Mouse (Mus musculus) embryonic facial prominence, embryonic 12.5 days (tissue): ENCODE data around the gene Otogl. TPM values are rescaled to one million over a fixed set of nuclear protein-coding genes. Genes with fewer than 3 reads are reported as not detected.

Experiments used
- ATAC-seq: fragments of 200-750 bp; cut with Nextera tagmentation; 2 replicates; pipeline ENCODE4 v1.8.0; 2017; ENCODE audit not compliant: insufficient number of reproducible peaks, insufficient read depth, low FRiP score, low TSS enrichment
- H3K27ac ChIP-seq: fragments of 300-500 bp; sonication (generic); 2 replicates; pipeline ENCODE4 v1.5.1; 2016; ENCODE audit warnings: mild to moderate bottlenecking
- H3K27me3 ChIP-seq: fragments of 300-500 bp; sonication (generic); 2 replicates; pipeline ENCODE4 v1.6.1; 2016; ENCODE audit warnings: mild to moderate bottlenecking, moderate library complexity
- H3K36me3 ChIP-seq: fragments of 300-500 bp; sonication (generic); 2 replicates; pipeline ENCODE4 v1.6.1; 2016; ENCODE audit warnings: mild to moderate bottlenecking
- H3K4me1 ChIP-seq: fragments of 300-500 bp; sonication (generic); 2 replicates; pipeline ENCODE4 v1.6.1; 2016
- H3K4me2 ChIP-seq: fragments of 300-500 bp; sonication (generic); replicated peaks from 2 replicates; pipeline ENCODE4 v1.6.1; 2016; ENCODE audit warnings: mild to moderate bottlenecking, moderate library complexity
- H3K4me3 ChIP-seq: fragments of 300-500 bp; sonication (generic); 2 replicates; pipeline ENCODE4 v1.5.1; 2016; ENCODE audit warnings: mild to moderate bottlenecking
- H3K9ac ChIP-seq: fragments of 300-500 bp; sonication (generic); 2 replicates; pipeline ENCODE4 v1.6.1; 2016; ENCODE audit warnings: mild to moderate bottlenecking, moderate library complexity
- H3K9me3 ChIP-seq: fragments of 300-500 bp; sonication (generic); 2 replicates; pipeline ENCODE4 v1.6.1; 2016; ENCODE audit warnings: mild to moderate bottlenecking, moderate library complexity
- WGBS: fragments of 180-500 bp; shearing (Covaris S2); methylation state at CpG from one replicate; pipeline ENCODE4 v1.1.7; 2016; 5-methylcytosine and 5-hydroxymethylcytosine counted together
- polyA plus RNA-seq: library from polyadenylated mRNA; unstranded; fragments of >200 nt; fragmentation: Nextera tagmentation; extraction: Ambion mirVana; gene quantifications from 2 replicates; pipeline ENCODE4 v1.2.1, GENCODE M21; 2016

The Otogl gene
- polyA plus RNA-seq, 1 experiment from 2014 or later, result 0.24 TPM

DNA sequence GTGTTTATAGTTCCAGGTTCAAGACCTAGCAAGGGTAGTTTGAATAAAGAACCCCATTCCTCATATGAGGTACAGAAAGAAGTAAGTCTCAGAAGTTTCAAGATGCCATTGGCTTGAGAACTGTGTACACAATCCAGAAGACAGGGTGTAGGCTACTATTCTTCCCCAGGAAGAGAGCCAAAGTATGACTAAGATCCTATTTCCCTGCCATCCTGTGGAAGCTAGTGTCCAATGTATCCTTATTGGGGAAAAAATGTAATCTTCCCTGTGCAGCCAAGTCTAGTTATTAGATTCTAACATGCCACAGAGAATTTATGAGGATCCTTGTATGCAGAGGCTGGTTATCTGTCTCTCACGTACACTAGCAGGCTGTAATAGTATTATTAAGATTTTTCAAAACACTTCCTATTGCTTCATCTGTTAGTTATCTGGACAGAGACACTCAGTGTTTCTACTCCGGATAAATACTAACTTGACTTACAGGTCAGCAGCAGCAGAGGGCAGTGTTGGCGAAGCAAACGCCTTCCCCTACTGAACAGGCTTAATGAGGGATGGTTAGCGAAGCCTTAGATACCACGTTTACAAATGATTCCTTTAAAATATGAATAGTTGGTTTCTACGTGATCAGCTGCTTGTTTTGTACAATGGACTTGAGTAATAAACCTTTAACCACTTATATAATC lies 112.1 kb downstream of the Otogl start:
- H3K27me3 ChIP-seq, result no peaks in the 10 kb centered on the region
- no peak overlapping the region for H3K27ac ChIP-seq
- no peaks in the 10 kb centered on the region for H3K36me3 ChIP-seq
- H3K4me3 ChIP-seq, result no peak overlapping the region
- 10% methylated on average over 7 of the region's 7 CpGs for WGBS
- H3K4me2 ChIP-seq, result no peak overlapping the region
- H3K4me1 ChIP-seq, result no peaks in the 10 kb centered on the region
- no peak for ATAC-seq
- no peak overlapping the region for H3K9ac ChIP-seq
- no peaks in the 10 kb centered on the region for H3K9me3 ChIP-seq

DNA sequence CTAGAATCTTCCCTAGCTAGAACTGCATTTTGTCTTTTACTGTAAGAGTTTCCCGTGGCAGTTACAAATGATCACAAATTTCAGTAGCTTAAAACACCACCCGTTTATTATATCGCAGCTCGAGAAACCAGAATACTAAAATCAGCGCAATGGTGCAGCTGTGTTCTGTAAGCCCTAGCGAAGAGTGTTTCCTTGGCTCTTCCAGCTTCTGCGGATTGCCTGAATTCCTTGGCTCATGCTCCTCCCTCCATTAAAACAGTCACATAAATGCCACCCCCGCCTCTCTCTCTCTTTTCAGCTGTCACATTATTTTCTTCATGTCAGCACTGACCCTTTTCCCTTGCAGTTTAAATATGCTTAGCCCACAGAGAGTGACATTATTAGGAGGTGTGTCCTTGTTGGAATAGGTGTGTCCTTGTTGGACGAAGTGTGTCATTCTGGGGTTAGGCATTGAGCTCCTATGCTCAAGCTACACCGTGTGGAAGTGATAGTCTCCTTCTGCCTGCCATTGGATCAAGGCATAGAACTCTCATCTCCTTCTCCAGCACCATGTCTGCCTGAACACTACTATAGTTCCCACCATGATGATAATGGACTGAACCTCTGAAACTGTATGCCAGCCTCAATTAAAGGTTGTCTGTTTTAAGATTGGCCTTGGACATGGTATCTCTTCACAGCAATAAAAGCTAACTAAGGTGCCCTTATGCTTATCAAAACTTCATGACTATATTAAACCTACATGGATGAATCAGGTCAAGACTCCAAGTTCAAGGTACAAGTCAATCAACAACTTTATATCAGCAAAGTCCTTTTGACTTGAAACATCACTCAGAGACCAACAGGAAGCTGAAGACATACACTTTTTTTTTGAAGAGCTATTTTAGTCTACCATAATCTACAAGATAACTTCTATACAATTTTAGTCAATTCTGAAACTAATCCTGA lies 116.8 kb downstream of the Otogl start:
- 85% methylated on average over 10 of the region's 10 CpGs for WGBS
- no peaks in the 10 kb centered on the region for H3K4me1 ChIP-seq
- no peak overlapping the region for H3K4me2 ChIP-seq
- ATAC-seq, result no peak
- H3K4me3 ChIP-seq, result no peak overlapping the region
- H3K36me3 ChIP-seq, result no peaks in the 10 kb centered on the region
- no peaks in the 10 kb centered on the region for H3K27me3 ChIP-seq
- no peaks in the 10 kb centered on the region for H3K9me3 ChIP-seq
- H3K27ac ChIP-seq, result no peak overlapping the region
- H3K9ac ChIP-seq, result no peak overlapping the region

DNA sequence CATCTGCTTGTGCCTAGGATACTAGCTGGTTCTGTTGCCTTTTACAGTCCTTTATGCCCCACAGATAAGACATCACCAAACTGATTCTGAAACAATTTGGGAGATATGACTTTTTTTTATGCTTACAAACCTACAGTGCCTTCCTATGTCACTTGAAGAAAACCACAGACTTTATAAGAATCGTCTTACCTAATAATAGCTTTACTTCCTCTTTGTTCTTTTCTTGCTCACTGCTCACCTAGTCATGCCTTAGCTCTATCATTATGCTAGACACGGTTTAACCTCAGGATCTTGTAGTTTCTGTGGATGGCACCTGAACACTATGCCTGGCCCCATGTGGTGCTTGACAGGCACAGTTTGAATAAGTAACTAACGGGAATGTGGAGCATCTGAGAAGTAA lies 119.4 kb downstream of the Otogl start:
- ATAC-seq, result no peak
- H3K36me3 ChIP-seq, result no peaks in the 10 kb centered on the region

DNA sequence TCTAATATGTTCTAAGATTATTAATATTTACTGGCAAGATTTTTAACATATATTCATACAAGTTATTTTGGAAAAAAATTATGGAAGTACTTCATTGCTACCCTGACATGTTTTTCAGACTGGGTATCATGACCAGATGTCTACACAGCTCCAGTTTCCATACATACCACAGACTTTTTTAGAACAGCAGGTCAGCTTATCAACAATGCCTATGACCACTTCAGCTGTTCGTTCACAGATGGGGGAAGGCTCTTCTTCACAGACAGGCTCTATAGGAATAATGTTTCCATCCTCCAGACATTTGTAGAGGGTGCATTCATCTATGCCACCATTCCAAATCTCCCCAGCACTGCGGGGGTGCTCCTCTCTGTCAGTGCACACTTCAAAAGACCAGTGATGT lies 132.4 kb downstream of the Otogl start:
- no peaks in the 10 kb centered on the region for H3K36me3 ChIP-seq
- no peaks in the 10 kb centered on the region for H3K9me3 ChIP-seq
- no peak overlapping the region for H3K4me3 ChIP-seq
- 80% methylated on average over 2 of the region's 2 CpGs for WGBS
- no peak overlapping the region for H3K4me2 ChIP-seq
- H3K27me3 ChIP-seq, result no peaks in the 10 kb centered on the region
- H3K4me1 ChIP-seq, result no peaks in the 10 kb centered on the region
- H3K9ac ChIP-seq, result no peak overlapping the region
- no peak for ATAC-seq
- H3K27ac ChIP-seq, result no peak overlapping the region

More for the DNA sequence above, 119.4 kb downstream of the Otogl start:
- H3K9ac ChIP-seq, result no peak overlapping the region
- no peak overlapping the region for H3K4me2 ChIP-seq
- no peaks in the 10 kb centered on the region for H3K9me3 ChIP-seq
- WGBS, result 80% methylated on average over 3 of the region's 3 CpGs
- no peak overlapping the region for H3K4me3 ChIP-seq
- H3K27me3 ChIP-seq, result no peaks in the 10 kb centered on the region
- no peaks in the 10 kb centered on the region for H3K4me1 ChIP-seq
- H3K27ac ChIP-seq, result no peak overlapping the region

DNA sequence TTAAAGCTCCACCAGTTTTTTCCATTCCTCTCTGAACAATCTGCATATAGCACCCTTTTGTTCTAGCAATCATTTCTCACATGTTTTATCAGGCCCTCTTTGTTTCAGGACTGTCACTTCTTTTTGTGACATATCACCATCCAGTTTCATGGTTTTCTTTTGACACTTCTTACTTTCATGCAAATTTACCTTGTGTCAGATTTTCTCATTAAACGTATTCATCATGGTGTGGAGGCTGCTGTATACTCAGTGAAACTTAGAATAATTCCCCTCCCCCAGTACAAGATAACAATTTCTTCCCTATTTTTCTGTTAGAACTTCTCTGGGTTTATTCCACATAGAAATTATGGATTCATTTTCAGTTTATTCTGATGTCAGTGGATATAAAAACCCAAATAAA lies 152.3 kb downstream of the Otogl start:
- WGBS, result 68% methylated on average over 1 of the region's 1 CpGs
- no peaks in the 10 kb centered on the region for H3K27me3 ChIP-seq
- no peak overlapping the region for H3K27ac ChIP-seq
- H3K4me2 ChIP-seq, result no peak overlapping the region
- no peak for ATAC-seq
- H3K36me3 ChIP-seq, result no peaks in the 10 kb centered on the region
- H3K4me1 ChIP-seq, result no peaks in the 10 kb centered on the region
- H3K4me3 ChIP-seq, result no peak overlapping the region
- H3K9ac ChIP-seq, result no peak overlapping the region
- H3K9me3 ChIP-seq, result no peaks in the 10 kb centered on the region

- H3K9ac ChIP-seq, result no peak overlapping the region
- no peak overlapping the region for H3K4me3 ChIP-seq
- no peaks in the 10 kb centered on the region for H3K9me3 ChIP-seq
- no peaks in the 10 kb centered on the region for H3K36me3 ChIP-seq
- no peak for ATAC-seq
- no peak overlapping the region for H3K4me2 ChIP-seq
- 90% methylated on average over 3 of the region's 3 CpGs for WGBS
- H3K27me3 ChIP-seq, result no peaks in the 10 kb centered on the region
- H3K27ac ChIP-seq, result no peak overlapping the region
- H3K4me1 ChIP-seq, result peaks cover 10% of the 10 kb centered on the region
These were observed 158.5 kb downstream of the Otogl start for GRCm38 (mm10) chr10:107753471-107753870.

- H3K4me1 ChIP-seq, result peaks cover 10% of the 10 kb centered on the region
- H3K27ac ChIP-seq, result no peak overlapping the region
- H3K4me2 ChIP-seq, result peak overlapping the region; percentile 40
- 0 out of 2 replicates have a peak overlapping the region, but pooled peaks have one; percentile 9 for H3K4me3 ChIP-seq
- H3K9ac ChIP-seq, result no peak overlapping the region
- peak; percentile 77 for ATAC-seq
- H3K9me3 ChIP-seq, result no peaks in the 10 kb centered on the region
- no peaks in the 10 kb centered on the region for H3K27me3 ChIP-seq
- H3K36me3 ChIP-seq, result no peaks in the 10 kb centered on the region
- 29% methylated on average over 15 of the region's 15 CpGs for WGBS
These were observed 159.4 kb downstream of the Otogl start for GRCm38 (mm10) chr10:107752351-107753143.

DNA sequence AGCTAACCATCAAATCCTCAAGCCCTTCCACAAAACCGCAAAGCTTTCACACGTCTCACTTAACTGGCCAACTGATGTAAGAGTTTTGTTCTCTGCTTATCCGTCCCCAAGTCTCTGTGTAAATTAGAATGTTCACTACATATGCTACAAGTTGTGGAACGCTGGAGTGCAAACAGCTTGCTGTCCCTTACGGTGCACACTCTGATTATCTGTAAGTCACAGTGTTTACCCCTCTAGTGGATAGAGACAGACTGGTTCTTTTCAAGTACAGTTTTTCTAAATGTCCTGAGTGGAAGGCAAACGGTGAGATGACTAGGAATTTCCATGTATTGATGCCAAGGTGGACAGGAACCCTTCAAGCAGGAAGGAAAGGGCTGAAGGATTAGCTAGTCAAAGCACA lies 160.0 kb downstream of the Otogl start:
- no peaks in the 10 kb centered on the region for H3K36me3 ChIP-seq
- WGBS, result 33% methylated on average over 6 of the region's 6 CpGs
- H3K9me3 ChIP-seq, result no peaks in the 10 kb centered on the region
- H3K4me2 ChIP-seq, result peak overlapping the region; percentile 40
- peaks cover 10% of the 10 kb centered on the region for H3K4me1 ChIP-seq
- no peak overlapping the region for H3K9ac ChIP-seq
- no peak overlapping the region for H3K4me3 ChIP-seq
- H3K27me3 ChIP-seq, result no peaks in the 10 kb centered on the region
- no peak overlapping the region for H3K27ac ChIP-seq
- 0 out of 2 replicates have a peak, but pooled peaks have one; percentile 35 for ATAC-seq

- no peak overlapping the region for H3K27ac ChIP-seq
- no peaks in the 10 kb centered on the region for H3K9me3 ChIP-seq
- WGBS, result 22% methylated on average over 5 of the region's 5 CpGs
- ATAC-seq, result no peak
- H3K36me3 ChIP-seq, result no peaks in the 10 kb centered on the region
- H3K27me3 ChIP-seq, result no peaks in the 10 kb centered on the region
- H3K4me2 ChIP-seq, result no peak overlapping the region
- no peak overlapping the region for H3K4me3 ChIP-seq
- peaks cover 7% of the 10 kb centered on the region for H3K4me1 ChIP-seq
- no peak overlapping the region for H3K9ac ChIP-seq
These were observed 164.4 kb downstream of the Otogl start for GRCm38 (mm10) chr10:107747566-107747965.

GRCm38 (mm10) chr10:107746717-107747116 lies 165.2 kb downstream of the Otogl start:
- Histone ChIP-seq H3K4me2 (peak overlapping the region; percentile 23; the same call in 1 of the 2 replicates), H3K4me3 (no peak overlapping the region), H3K36me3 (no peaks in the 10 kb centered on the region), H3K27me3 (no peaks in the 10 kb centered on the region), H3K9ac (no peak overlapping the region), H3K4me1 (no peaks in the 10 kb centered on the region), H3K9me3 (no peaks in the 10 kb centered on the region), H3K27ac (no peak overlapping the region)
- ATAC-seq, result no peak
- 19% methylated on average over 9 of the region's 9 CpGs for whole genome bisulfite sequencing

GRCm38 (mm10) chr10:107739815-107740214 lies 172.1 kb downstream of the Otogl start:
- WGBS, result 69% methylated on average over 5 of the region's 5 CpGs
- no peaks in the 10 kb centered on the region for H3K9me3 ChIP-seq

More at GRCm38 (mm10) chr10:107739815-107740214, 172.1 kb downstream of the Otogl start:
- H3K27me3 ChIP-seq, result no peaks in the 10 kb centered on the region
- no peaks in the 10 kb centered on the region for H3K36me3 ChIP-seq
- H3K4me3 ChIP-seq, result no peak overlapping the region
- H3K4me1 ChIP-seq, result no peaks in the 10 kb centered on the region
- no peak overlapping the region for H3K4me2 ChIP-seq
- H3K9ac ChIP-seq, result no peak overlapping the region
- H3K27ac ChIP-seq, result no peak overlapping the region
- no peak for ATAC-seq
